Mouse (Mus musculus): Measurements from ENCODE around the gene Mfsd9.

Gene Mfsd9

DNA sequence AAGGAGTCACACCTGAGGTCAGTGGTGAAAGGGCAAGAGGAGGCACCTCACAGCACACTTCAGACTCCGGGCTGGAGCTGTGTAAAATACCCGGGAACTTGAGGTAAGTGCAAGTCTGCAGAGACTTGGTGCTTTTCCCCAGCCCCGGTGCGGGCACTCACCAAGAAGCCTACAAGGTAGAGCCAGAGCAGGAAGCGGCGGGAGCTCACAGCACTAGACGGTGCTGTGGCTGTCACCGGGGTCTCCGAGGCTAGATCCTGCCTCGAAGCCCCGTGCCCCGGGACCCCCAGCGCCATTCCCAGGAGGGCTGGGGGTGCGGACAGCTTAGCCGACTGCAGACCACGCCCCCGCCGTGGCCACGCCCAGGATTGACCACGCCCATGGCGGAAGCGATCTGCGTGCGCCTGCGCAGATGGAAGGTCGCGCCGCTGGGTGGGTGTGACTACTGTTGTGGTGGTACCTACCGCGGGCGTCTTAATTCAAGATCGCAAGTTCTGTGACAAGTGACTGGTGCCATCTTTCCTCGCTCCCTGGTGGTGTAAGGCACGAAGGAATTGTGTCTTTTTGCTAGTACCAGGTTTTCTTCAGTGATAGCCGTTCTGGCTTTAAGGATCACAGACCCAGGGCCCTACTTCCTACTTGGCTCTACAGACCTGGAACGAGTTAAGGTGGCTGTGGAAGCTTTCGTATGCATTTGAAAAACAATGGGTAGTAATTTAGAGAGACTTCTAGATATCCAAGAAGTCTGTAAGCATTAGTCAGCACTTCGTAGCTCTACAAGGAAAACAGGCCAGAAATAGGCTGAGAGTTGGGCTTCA is at the start of gene Mfsd9:
Gene Mfsd9, minus strand, starts transcription at position 364 of the 818 bp plus-strand sequence.
- DNase-seq (ENCODE audit: low spot score): peak; percentile 92

DNA sequence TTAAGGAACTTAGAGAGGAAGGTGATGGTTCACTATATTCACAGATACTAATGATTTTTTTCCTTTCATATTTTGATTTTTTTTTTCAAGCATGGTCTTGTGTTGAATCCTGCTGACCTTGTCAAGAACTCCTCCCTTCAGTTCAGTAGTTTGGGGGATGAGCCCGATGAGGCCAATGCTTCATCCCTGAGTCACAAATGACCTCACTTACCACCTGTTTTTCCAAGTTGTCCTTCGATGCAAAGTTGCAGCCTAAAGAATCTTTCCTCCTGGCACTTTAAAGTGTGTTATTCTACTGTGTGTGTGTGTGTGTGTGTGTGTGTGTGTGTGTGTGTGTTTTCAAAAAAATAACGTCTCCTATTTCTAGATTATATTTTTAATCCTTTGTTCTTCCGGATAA is 45.0 kb upstream of the Mfsd9 start:
- DNase-seq (ENCODE audit: low spot score): no peak

GRCm38 (mm10) chr1:40830712-40831507 is 40.4 kb upstream of the Mfsd9 start:
- no peak for DNase-seq (ENCODE audit: low spot score)

DNA sequence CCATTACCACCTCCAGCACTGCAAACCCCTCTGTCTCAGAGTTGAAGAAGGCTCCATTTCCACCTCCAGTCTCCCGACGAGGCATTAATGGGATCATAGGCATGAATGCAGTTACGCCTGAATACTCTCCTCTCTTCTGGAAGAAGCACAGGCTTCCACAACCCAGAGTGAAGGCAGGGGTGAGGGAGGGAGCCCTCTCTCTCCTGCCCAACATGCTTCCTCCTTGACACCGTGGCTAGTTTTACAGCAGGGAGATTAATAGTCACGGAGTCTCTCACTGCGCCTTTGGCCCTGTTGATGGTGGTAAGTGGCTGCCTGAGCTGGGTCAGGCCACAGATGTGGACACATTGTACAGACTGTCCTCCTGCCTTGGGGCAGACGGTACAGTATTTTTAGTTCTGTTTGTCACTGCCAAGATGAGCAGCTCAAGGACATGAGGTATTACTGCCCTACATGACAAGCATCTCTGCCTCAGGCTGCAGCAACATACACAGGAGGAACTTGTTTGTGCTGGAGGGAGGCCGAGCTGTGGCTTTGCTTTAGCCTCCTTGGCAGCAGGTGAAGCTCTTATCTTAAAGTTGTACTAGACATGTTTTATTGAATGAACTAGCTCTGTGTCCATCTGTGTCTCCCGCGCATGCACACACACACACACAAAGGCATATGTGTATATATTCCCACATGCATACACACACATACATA is 38.9 kb upstream of the Mfsd9 start:
- peak; percentile 23 for DNase-seq (ENCODE audit: low spot score)

DNA sequence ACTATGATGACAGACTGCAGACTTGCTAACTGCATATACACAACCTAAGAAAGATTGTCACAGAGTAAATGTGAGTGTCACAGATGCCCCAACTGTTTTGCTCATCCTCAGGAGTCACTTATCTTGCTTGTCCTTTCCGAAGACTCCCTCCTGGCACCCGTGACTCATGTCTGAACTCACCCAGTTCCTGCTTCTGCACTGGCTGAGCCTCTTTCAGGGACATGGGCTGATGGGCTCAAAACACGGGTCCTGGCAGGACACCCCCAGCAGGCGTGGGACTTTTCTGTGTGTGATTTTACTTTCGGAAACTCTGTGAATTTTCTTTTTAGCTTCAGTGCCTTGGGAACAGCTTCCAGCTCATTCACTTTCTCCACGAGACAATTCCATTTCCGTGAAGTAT is 35.3 kb upstream of the Mfsd9 start:
- no peak for DNase-seq (ENCODE audit: low spot score)

- no peak for DNase-seq (ENCODE audit: low spot score)
Observed at GRCm38 (mm10) chr1:40824936-40825335, 34.4 kb upstream of the Mfsd9 start.

DNA sequence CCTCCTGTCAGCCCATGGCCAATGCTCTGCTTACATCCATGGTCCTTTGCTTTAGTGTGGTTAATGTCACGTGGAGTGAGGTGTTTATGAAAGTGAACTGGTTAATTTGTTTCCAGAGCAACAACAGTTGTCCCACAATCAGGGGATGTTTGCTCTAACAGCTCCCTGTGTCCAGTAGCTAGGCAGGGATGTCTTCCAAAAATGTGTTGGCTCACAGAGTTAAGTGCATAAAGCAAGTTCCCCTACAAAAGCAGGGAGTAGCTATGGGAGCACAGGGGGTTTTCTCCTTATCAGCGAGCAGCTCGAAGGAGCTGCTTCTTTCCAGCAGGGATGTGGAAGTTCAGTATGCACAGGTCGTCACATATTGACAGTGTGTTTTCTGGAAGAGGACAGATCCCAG is 34.0 kb upstream of the Mfsd9 start:
- no peak for DNase-seq (ENCODE audit: low spot score)

GRCm38 (mm10) chr1:40815071-40815845 is 24.8 kb upstream of the Mfsd9 start:
- no peak for DNase-seq (ENCODE audit: low spot score)

- DNase-seq (ENCODE audit: low spot score): no peak
Observed at GRCm38 (mm10) chr1:40808643-40809042, 18.2 kb upstream of the Mfsd9 start.

DNA sequence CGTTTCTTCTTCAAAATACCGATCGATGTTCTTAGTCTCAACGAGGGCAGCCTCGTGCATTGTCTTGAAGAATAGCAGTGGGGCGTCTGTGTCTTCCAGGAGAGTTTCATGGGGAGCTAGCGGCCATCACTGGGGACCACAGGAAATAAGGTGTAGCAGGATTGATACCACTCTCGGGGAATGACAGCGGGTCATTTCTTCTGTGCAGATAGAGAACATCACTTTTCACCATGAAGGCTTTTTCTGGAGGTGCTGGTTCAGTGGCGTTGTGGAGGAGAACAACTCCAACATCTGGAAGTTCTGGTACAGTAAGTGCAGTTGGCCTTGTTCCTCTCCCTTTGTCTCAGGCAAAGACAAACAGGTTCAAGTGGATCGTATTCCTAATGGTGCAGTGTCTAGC is 15.4 kb upstream of the Mfsd9 start:
- DNase-seq (ENCODE audit: low spot score): no peak

GRCm38 (mm10) chr1:40805351-40805750 is 14.9 kb upstream of the Mfsd9 start, which contains the start of gene Tmem182:
TSS of gene Tmem182 (plus strand) at chr1:40805601.
- no peak for DNase-seq (ENCODE audit: low spot score)

- DNase-seq (ENCODE audit: low spot score): no peak
Observed at GRCm38 (mm10) chr1:40804118-40804517, 13.6 kb upstream of the Mfsd9 start.

GRCm38 (mm10) chr1:40802759-40803158 is 12.3 kb upstream of the Mfsd9 start:
- peak; percentile 41 for DNase-seq (ENCODE audit: low spot score)

DNA sequence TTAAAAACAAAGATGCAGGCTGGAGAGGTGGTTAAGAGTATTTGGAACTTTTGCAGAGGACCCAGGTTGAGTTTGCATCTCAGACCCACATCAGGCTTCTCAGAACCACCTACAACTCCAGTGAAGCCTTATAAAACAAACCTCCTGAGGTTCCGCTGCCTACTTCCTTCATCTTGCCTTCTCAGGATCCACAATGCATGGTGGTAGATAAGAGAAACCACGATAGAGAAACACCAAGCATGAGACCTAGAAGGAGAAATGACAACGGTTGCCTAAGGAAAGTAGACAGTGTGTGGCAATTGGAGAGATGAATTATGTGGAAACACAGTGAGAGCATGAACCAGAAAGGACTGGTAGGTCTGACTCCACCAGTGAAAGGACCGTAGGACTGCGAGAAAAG is 10.4 kb upstream of the Mfsd9 start:
- no peak for DNase-seq (ENCODE audit: low spot score)

GRCm38 (mm10) chr1:40799121-40799520 is 8.6 kb upstream of the Mfsd9 start:
- DNase-seq (ENCODE audit: low spot score): no peak

GRCm38 (mm10) chr1:40797348-40797747 is 6.9 kb upstream of the Mfsd9 start:
- peak; percentile 63 for DNase-seq (ENCODE audit: low spot score)

DNA sequence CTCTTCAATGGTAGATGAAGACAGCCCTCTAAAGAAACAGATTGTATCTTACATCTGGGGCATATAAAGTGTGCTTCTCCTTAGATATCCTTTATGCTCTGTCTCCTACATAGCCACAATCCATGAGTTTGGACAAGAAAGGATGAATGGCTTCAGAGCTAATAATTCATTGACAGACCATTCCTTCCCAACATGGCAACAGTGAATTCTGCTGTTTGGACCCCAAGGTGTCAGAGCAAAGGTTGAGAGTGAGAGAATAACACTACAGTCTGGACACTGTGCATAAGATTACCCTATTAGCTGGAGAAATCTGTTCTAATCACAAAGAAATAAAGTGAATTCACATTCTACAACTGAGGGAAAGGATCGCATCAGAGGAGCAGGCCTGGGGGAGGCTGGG is 5.0 kb upstream of the Mfsd9 start:
- DNase-seq (ENCODE audit: low spot score): no peak

GRCm38 (mm10) chr1:40789666-40790233 is 737 bp downstream of the Mfsd9 start:
- DNase-seq (ENCODE audit: low spot score): no peak

DNA sequence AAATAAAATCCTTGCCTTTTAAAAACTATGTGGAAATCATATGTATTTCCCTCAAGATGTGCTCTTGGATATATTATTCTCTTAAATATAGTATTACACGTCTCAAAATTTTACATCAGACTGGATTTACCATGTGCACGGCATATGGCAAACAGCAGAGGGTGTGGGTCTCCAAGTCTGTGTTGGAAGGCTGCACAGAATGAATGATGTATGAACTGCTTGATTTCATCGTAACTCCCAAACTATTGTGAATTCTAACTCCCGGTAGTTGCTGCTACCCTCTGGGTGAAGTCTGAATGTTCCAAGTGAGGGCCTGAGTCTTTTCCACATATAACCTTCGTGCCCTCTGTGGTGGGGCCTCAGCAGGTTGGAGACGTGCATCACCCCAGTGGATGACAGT is 1.5 kb downstream of the Mfsd9 start:
- no peak for DNase-seq (ENCODE audit: low spot score)

DNA sequence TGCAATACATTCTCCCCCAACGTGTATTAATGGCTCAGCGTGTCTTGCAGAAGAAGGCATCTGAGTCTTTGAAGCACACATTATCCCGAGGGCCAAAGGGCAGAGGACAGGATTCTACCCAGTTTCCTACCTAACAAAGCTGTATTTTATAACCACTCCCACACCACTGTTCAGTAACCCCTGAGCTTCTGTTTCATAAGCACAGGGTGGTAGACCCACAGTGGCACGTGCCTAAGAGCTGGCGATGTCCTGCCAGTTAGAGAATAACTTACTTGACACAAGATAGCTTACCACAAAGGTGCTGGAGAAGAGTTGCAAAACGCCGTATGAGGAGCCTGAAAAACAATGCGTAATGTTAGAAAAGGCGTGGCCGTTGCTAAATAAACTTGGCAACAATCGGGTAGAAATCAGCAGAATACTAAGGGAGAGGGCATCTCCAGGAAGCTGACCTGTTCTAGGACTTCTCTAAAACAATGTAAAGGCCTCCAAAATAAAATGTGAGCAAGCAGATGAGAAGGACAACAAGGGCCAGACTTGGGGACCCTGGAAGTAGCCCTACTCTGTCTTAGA is 4.5 kb downstream of the Mfsd9 start:
- DNase-seq (ENCODE audit: low spot score): no peak

GRCm38 (mm10) chr1:40784306-40784705 is 6.2 kb downstream of the Mfsd9 start:
- no peak for DNase-seq (ENCODE audit: low spot score)

Measured in urinary bladder, postnatal 14 days (tissue).